Mouse (Mus musculus): ENCODE results near the gene Ccnjl.

- TF ChIP-seq CTCF (IDR thresholded peaks at IDR 0.05; ENCODE audit: borderline replicate concordance, extremely low read depth, insufficient read depth, insufficient read length): no peak
- TF ChIP-seq POLR2A (IDR thresholded peaks at IDR 0.05; ENCODE audit: borderline replicate concordance, extremely low read depth, insufficient read depth, insufficient read length, poor library complexity, severe bottlenecking): no peak
Measured at GRCm38 (mm10) chr11:43626927-43627645, 98.5 kb downstream of the Ccnjl start.

All from brain, embryonic 14.5 days (tissue).